ENCODE assay signal across 20 mouse cellular contexts in genomic region chr8:123866971-123867370, GRCm38 (mm10). TPM values are rescaled to one million over a fixed set of nuclear protein-coding genes. Genes with fewer than 3 reads are reported as not detected.
DNase-seq lines count a peak whose midpoint lies in the region; ATAC-seq lines count a peak whose summit lies in the region.
"Had no signal": no experiment of that assay in that cellular context is flagged by ENCODE, and none has a peak within 500 bp of the region (broad histone marks: within the 10 kb centered on the region; RNA-seq: fewer than 3 reads in every experiment).

No protein-coding gene starts in this region.

- H3K4me3 ChIP-seq in hindbrain, embryonic 16.5 days (ENCODE audit: low read length), result no peak overlapping the region
- no peak overlapping the region for H3K4me3 ChIP-seq in hindbrain, embryonic 14.5 days (replicated peaks; ENCODE audit: low read length)
- H3K4me3 ChIP-seq in intestine, embryonic 16.5 days (ENCODE audit: low read length), result no peak overlapping the region
- H3K4me3 ChIP-seq: embryonic facial prominence, embryonic 15.5 days; forebrain, embryonic 15.5 days; intestine, embryonic 15.5 days; neural tube, embryonic 12.5 days had no signal

- H3K9me3 ChIP-seq in hindbrain, embryonic 16.5 days (ENCODE audit: control insufficient read depth, low read length), result no peaks in the 10 kb centered on the region
- no peaks in the 10 kb centered on the region for H3K9me3 ChIP-seq in hindbrain, embryonic 14.5 days (ENCODE audit: control insufficient read depth, low read length)
- H3K9me3 ChIP-seq in intestine, embryonic 16.5 days (ENCODE audit: control insufficient read depth, low read length), result no peaks in the 10 kb centered on the region
- H3K9me3 ChIP-seq: embryonic facial prominence, embryonic 15.5 days; forebrain, embryonic 15.5 days; intestine, embryonic 15.5 days; neural tube, embryonic 12.5 days had no signal

- H3K36me3 ChIP-seq in hindbrain, embryonic 16.5 days (ENCODE audit: control insufficient read depth, insufficient read depth, low read length), result no peaks in the 10 kb centered on the region
- H3K36me3 ChIP-seq in hindbrain, embryonic 14.5 days (replicated peaks; ENCODE audit: control insufficient read depth, insufficient read depth), result no peaks in the 10 kb centered on the region
- no peaks in the 10 kb centered on the region for H3K36me3 ChIP-seq in intestine, embryonic 16.5 days (ENCODE audit: control insufficient read depth, insufficient read depth, low read length)
- H3K36me3 ChIP-seq: embryonic facial prominence, embryonic 15.5 days; forebrain, embryonic 15.5 days; intestine, embryonic 15.5 days; neural tube, embryonic 12.5 days had no signal

- no peaks in the 10 kb centered on the region for H3K27me3 ChIP-seq in hindbrain, embryonic 16.5 days (replicated peaks; ENCODE audit: control insufficient read depth, insufficient read depth, low read length)
- peaks cover 9% of the 10 kb centered on the region; the same call in 1 of the 2 replicates for H3K27me3 ChIP-seq in hindbrain, embryonic 14.5 days (ENCODE audit: control insufficient read depth, insufficient read depth, low read length)
- peaks cover 7% of the 10 kb centered on the region; the same call in 1 of the 2 replicates for H3K27me3 ChIP-seq in intestine, embryonic 16.5 days (replicated peaks; ENCODE audit: control insufficient read depth, insufficient read depth, low read length)
- H3K27me3 ChIP-seq: forebrain, embryonic 15.5 days had no signal

- 36% methylated on average over 5 of the region's 5 CpGs for WGBS in hindbrain, embryonic 16.5 days
- 33% methylated on average over 5 of the region's 5 CpGs for WGBS in hindbrain, embryonic 14.5 days
- WGBS in intestine, embryonic 16.5 days, result 29% methylated on average over 5 of the region's 5 CpGs

- peak; percentile 54; the same call in 1 of the 2 replicates for ATAC-seq in hindbrain, embryonic 16.5 days
- no peak for ATAC-seq in hindbrain, embryonic 14.5 days (ENCODE audit: low FRiP score)
- no peak for ATAC-seq in intestine, embryonic 16.5 days
- ATAC-seq: forebrain, embryonic 15.5 days; intestine, embryonic 15.5 days; liver, postnatal 0 days had no signal

- no peak overlapping the region for H3K27ac ChIP-seq in hindbrain, embryonic 16.5 days (ENCODE audit: low read depth, low read length)
- H3K27ac ChIP-seq in hindbrain, embryonic 14.5 days, result no peak overlapping the region
- no peak overlapping the region for H3K27ac ChIP-seq in intestine, embryonic 16.5 days (ENCODE audit: low read length)
- H3K27ac ChIP-seq: embryonic facial prominence, embryonic 15.5 days; forebrain, embryonic 15.5 days; intestine, embryonic 15.5 days; kidney, postnatal 0 days; neural tube, embryonic 12.5 days had no signal

- peak; percentile 24 to 60 for DNase-seq in adrenal gland, adult (ENCODE audit: inconsistent age in 2 of 2, low spot score in 1 of 2)
- DNase-seq in adrenal gland, postnatal 25 days, result no peak
- DNase-seq in hindbrain, embryonic 14.5 days (ENCODE audit: low spot score), result no peak
- peak; percentile 71 for DNase-seq in MN1 (ENCODE audit: low spot score)
- peak; percentile 58 for DNase-seq in fibroblast of lung, adult 2 months (ENCODE audit: low read depth)
- no peak for DNase-seq in kidney, postnatal 14 days
- DNase-seq: cerebellum, postnatal 36 days; gastrocnemius, postnatal 10 days; heart, postnatal 36 days; layer of hippocampus, adult 9-11 months; liver, postnatal 0 days; lung, postnatal 4 days; midbrain, embryonic 14.5 days had no signal

- H3K4me2 ChIP-seq in hindbrain, embryonic 16.5 days (ENCODE audit: low read length), result no peak overlapping the region
- no peak overlapping the region for H3K4me2 ChIP-seq in hindbrain, embryonic 14.5 days (replicated peaks)
- no peak overlapping the region for H3K4me2 ChIP-seq in intestine, embryonic 16.5 days (ENCODE audit: low read depth, low read length)
- H3K4me2 ChIP-seq: embryonic facial prominence, embryonic 15.5 days; forebrain, embryonic 15.5 days; intestine, embryonic 15.5 days; neural tube, embryonic 12.5 days had no signal

- no peaks in the 10 kb centered on the region for H3K4me1 ChIP-seq in hindbrain, embryonic 16.5 days (ENCODE audit: control insufficient read depth, insufficient read depth, low read depth, low read length)
- H3K4me1 ChIP-seq in hindbrain, embryonic 14.5 days (replicated peaks; ENCODE audit: control insufficient read depth, insufficient read depth, low read length), result no peaks in the 10 kb centered on the region
- H3K4me1 ChIP-seq in intestine, embryonic 16.5 days (ENCODE audit: control insufficient read depth, insufficient read depth, low read length), result no peaks in the 10 kb centered on the region
- H3K4me1 ChIP-seq: embryonic facial prominence, embryonic 15.5 days; intestine, embryonic 15.5 days had no signal

- no peak overlapping the region for H3K9ac ChIP-seq in hindbrain, embryonic 16.5 days (ENCODE audit: low read depth, low read length)
- H3K9ac ChIP-seq in hindbrain, embryonic 14.5 days, result no peak overlapping the region
- no peak overlapping the region for H3K9ac ChIP-seq in intestine, embryonic 16.5 days (ENCODE audit: low read depth, low read length)
- H3K9ac ChIP-seq: embryonic facial prominence, embryonic 15.5 days; forebrain, embryonic 15.5 days; intestine, embryonic 15.5 days; liver, postnatal 0 days; neural tube, embryonic 12.5 days had no signal

RNA-seq across cellular contexts. Expression of gene Ccsap, which starts 7.0 kb away (rescaled TPM):
- total RNA-seq in adrenal gland, postnatal 25 days (2021), result 2.7 and 4.4 TPM in 2 replicates
- polyA plus RNA-seq in hindbrain, embryonic 16.5 days (2015; fragmentation: Nextera tagmentation; extraction: Ambion mirVana), result 4.8 and 4.9 TPM in 2 replicates
- 5.0 TPM in 2 replicates for polyA plus RNA-seq in hindbrain, embryonic 14.5 days (2014; fragmentation: Nextera tagmentation; extraction: Ambion mirVana)
- polyA plus RNA-seq in intestine, embryonic 16.5 days (2015; fragmentation: Nextera tagmentation; extraction: Ambion mirVana), result 2.3 and 2.7 TPM in 2 replicates

RNA-seq across cellular contexts. Expression of gene Acta1, which starts 27.6 kb away (rescaled TPM):
- total RNA-seq in adrenal gland, postnatal 25 days (2021), result 1.5 TPM in 1 of 2 replicates, not detected in the other
- polyA plus RNA-seq in hindbrain, embryonic 16.5 days (2015; fragmentation: Nextera tagmentation; extraction: Ambion mirVana), result 11.8 and 166 TPM in 2 replicates
- polyA plus RNA-seq in hindbrain, embryonic 14.5 days (2014; fragmentation: Nextera tagmentation; extraction: Ambion mirVana), result 5.3 and 6.6 TPM in 2 replicates
- polyA plus RNA-seq in intestine, embryonic 16.5 days (2015; fragmentation: Nextera tagmentation; extraction: Ambion mirVana), result 11.1 and 14.3 TPM in 2 replicates

Comparison
In these comparisons a context has a peak if more than half of its experiments do, and no peak if none do; other contexts are left out.
1. DNase-seq: peak in adrenal gland, adult (2 of 2), MN1 (single experiment) and fibroblast of lung, adult 2 months (single experiment); none in adrenal gland, postnatal 25 days (single experiment), hindbrain, embryonic 14.5 days (single experiment) and kidney, postnatal 14 days (single experiment).